Mouse (Mus musculus) left cerebral cortex, postnatal 4 days (tissue): ENCODE data around the gene Gmppa. TPM values are rescaled to one million over a fixed set of nuclear protein-coding genes. Genes with fewer than 3 reads are reported as not detected.

Experiments used
- DNase-seq: peaks from one replicate; pipeline ENCODE4 v3.0.0-alpha.2; 2022
- intact Hi-C: fragments of 180-260 bp; cut with DNase I; formaldehyde crosslinking; loops from one replicate; pipeline ENCODE4 v1.15.1; 2025
- total RNA-seq, 2 experiments: library from RNA; stranded (reverse); gene quantifications; 2 replicates each; pipeline ENCODE4 v1.2.3; 2021

Gene Gmppa
- total RNA-seq: 10 to 100 TPM; 47.9 to 60.5 TPM

GRCm38 (mm10) chr1:75435475-75436328 lies at the start of gene Gmppa:
Gene Gmppa, plus strand, starts transcription at chr1:75435930.
- peak; percentile 79 for DNase-seq
- intact Hi-C loops: no loop called here

- DNase-seq: no peak
- intact Hi-C loops: no loop called here
Measured at GRCm38 (mm10) chr1:75386149-75386548, 49.6 kb upstream of the Gmppa start.

DNA sequence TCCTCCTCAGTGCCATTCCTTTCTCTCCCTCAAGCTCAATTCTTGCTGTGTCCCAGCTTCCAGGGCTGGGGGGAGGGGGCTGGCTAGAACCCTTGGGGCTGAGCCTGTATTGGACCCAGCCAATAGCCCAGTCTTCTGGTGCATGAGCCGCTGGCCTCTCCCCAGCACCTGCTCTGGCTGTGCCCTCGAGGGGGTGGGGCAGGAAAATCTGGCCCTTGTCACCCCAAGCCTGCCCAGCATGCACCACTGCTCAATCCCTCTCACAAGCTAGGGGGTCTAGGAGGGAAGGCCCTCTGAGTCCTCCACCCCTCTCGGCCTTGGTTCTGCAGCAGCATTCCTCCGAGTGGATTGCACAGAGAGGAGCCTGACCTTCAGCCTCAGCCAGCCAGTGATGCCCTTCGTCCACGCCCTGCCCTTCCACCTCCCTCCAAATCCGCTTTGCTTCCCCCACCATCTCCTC lies 48.2 kb upstream of the Gmppa start:
- intact Hi-C loops: no loop called here
- DNase-seq: no peak

- no peak for DNase-seq
- intact Hi-C loops: no loop called here
Measured at GRCm38 (mm10) chr1:75387929-75388897, 47.5 kb upstream of the Gmppa start.

- intact Hi-C loops: no loop called here
- DNase-seq: no peak
Measured at GRCm38 (mm10) chr1:75388898-75389515, 46.7 kb upstream of the Gmppa start.

DNA sequence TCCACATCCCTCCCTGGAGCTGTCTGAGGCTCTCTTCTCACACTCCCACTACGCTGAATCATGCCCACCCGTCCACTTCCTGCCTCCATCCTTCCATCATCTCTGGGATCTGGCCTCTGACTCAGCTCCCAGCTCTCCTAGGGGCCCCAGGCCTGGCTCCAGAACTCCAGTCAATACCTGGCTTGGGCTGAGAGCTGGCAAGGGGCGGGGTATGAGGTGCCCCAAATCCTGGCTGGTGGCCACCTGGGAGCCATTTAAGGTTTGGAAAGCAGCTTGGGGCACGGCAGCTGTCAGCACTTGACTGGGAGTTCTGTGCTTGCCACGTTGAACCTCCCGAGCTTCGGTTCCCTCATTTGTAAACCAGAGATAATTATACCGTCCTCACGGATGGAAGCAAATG lies 42.6 kb upstream of the Gmppa start:
- intact Hi-C loops: no loop called here

GRCm38 (mm10) chr1:75393846-75394245 lies 41.9 kb upstream of the Gmppa start:
- DNase-seq: no peak
- intact Hi-C loops: no loop called here

More for the DNA sequence above, 42.6 kb upstream of the Gmppa start:
- DNase-seq: peak; percentile 60

- DNase-seq: peak; percentile 72
- intact Hi-C loops: no loop called here
Measured at GRCm38 (mm10) chr1:75398761-75399402, 36.8 kb upstream of the Gmppa start.

DNA sequence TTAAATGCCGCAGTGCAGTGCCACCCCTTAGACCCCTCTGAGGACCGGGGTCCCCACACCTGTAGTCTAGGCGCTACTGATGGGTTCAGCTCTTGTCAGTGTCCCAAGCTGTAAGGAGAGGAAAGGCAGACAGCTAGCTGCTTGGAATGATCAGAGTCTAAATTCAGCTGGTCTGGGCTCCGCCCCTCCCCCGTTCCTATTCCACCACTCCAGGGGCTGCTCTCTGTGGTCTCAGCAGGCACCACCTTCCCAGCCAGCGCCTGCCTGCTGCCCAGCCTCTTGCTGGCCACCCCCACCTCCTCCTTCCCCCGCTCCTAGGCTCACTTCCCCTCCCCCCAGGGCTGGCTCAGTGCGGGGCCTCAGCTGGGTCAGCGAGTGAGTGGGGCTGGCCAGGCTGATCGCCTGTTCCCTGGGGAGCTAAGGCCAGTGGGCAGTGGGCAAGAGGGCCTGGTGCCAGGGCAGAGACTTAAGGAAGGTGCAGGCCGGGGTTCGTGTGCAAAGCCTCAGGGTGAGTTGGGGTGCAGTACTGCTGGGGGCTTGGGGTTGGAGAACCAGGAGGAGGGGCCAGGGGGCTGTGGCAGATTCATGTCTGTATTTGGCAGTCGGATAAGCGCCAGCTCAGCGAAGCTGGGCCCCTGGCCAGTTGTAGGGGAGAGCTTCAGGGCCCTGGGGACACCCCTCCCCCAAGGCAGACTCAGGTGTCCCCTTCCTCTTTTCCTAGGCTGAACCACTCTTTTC lies 35.8 kb upstream of the Gmppa start:
- DNase-seq: peak; percentile 83
- intact Hi-C loops: no loop called here

- DNase-seq: no peak
- intact Hi-C loops: no loop called here
Measured at GRCm38 (mm10) chr1:75400493-75401115, 35.1 kb upstream of the Gmppa start.

- no peak for DNase-seq
- intact Hi-C loops: no loop called here
Measured at GRCm38 (mm10) chr1:75405547-75405946, 30.2 kb upstream of the Gmppa start.

DNA sequence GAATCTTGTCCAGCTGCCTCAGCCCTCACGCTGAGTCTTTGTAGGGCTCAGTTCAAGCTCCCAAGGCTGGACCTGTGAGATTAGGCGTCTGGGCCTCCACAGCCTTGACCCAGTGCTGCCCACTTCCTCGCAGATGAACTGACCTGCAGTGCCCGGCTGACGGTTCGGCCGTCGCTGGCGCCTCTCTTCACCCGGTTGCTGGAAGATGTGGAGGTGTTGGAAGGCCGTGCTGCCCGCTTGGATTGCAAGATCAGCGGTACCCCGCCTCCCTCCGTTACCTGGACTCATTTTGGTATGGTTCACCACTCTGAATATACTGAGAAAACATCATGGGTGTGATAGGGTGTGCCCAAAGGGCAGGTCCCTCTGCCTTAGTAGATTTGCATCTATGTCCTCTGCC lies 29.6 kb upstream of the Gmppa start:
- no peak for DNase-seq
- intact Hi-C loops: no loop called here

- intact Hi-C loops: no loop called here
Measured at GRCm38 (mm10) chr1:75407056-75407455, 28.7 kb upstream of the Gmppa start.

GRCm38 (mm10) chr1:75408210-75408609 lies 27.5 kb upstream of the Gmppa start:
- no peak for DNase-seq
- intact Hi-C loops: no loop called here

More at GRCm38 (mm10) chr1:75407056-75407455, 28.7 kb upstream of the Gmppa start:
- no peak for DNase-seq

GRCm38 (mm10) chr1:75409950-75410349 lies 25.8 kb upstream of the Gmppa start:
- intact Hi-C loops: no loop called here
- no peak for DNase-seq

GRCm38 (mm10) chr1:75412196-75412595 lies 23.5 kb upstream of the Gmppa start:
- intact Hi-C loops: no loop called here
- no peak for DNase-seq

- intact Hi-C loops: no loop called here
- no peak for DNase-seq
Measured at GRCm38 (mm10) chr1:75413749-75414148, 22.0 kb upstream of the Gmppa start.

DNA sequence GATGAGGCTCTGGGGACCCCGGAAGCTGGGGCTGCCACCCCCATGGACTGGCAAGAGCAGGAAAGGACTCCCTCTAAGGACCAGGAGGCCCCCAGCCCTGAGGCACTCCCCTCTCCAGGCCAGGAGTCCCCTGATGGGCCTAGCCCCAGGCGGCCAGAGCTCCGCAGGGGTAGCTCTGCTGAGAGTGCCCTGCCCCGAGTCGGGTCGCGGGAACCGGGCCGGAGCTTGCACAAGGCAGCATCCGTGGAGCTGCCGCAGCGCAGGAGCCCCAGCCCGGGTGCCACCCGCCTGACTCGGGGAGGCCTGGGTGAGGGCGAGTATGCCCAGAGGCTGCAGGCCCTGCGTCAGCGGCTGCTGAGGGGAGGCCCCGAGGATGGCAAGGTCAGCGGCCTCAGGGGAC lies 13.9 kb upstream of the Gmppa start:
- no peak for DNase-seq
- intact Hi-C loops: no loop called here

DNA sequence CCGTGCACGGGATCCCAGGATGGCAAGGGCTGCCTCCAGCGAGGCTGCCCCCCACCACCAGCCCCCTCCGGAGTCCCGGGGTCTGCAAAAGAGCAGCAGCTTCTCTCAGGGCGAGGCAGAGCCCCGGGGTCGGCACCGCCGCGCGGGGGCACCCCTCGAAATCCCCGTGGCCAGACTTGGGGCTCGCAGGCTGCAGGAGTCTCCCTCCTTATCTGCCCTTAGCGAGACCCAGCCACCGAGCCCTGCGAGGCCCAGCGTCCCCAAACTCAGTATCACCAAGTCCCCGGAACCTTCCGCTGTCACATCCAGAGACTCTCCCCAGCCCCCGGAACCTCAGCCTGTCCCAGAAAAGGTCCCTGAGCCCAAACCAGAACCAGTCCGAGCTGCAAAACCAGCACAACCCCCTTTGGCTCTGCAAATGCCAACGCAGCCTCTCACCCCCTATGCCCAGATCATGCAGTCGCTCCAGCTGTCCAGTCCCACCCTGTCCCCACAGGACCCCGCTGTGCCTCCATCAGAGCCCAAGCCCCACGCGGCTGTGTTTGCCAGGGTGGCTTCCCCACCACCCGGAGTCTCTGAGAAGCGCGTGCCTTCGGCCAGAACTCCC lies 13.4 kb upstream of the Gmppa start:
- intact Hi-C loops: no loop called here

More for the DNA sequence above, 13.4 kb upstream of the Gmppa start:
- DNase-seq: no peak
